Mouse (Mus musculus) heart, adult 18-20 months (tissue): Measurements from ENCODE around the gene Flrt1. TPM values are rescaled to one million over a fixed set of nuclear protein-coding genes. Genes with fewer than 3 reads are reported as not detected.

ENCODE experiments used
- total RNA-seq, 2 experiments: library from RNA; stranded (reverse); gene quantifications; 2 replicates each; pipeline ENCODE4 v1.2.3; 2021

The Flrt1 gene
- total RNA-seq, 2 experiments from 2014 or later = 0.82 to 1.4 TPM

Other genes starting within 250 kb of the Flrt1 start
- gene Ccdc88b, start 247.5 kb downstream of the Flrt1 start, total RNA-seq = 1 to 10 TPM in 1 of 2 experiments, under 1 TPM in 1; 0.79 to 2.2 TPM
- gene Trmt112, start 196.0 kb downstream of the Flrt1 start, total RNA-seq = 10 to 100 TPM; 37.7 to 39.3 TPM
- gene Prdx5, start 195.6 kb downstream of the Flrt1 start, total RNA-seq = 100 to 1,000 TPM; 763 to 838 TPM
- gene Esrra, start 183.9 kb downstream of the Flrt1 start, total RNA-seq = 100 to 1,000 TPM; 150 to 178 TPM
- gene Catsperz, start 180.3 kb downstream of the Flrt1 start, total RNA-seq = not detected
- not detected for gene Kcnk4, start 171.2 kb downstream of the Flrt1 start, total RNA-seq
- gene Bad, start 163.9 kb downstream of the Flrt1 start, total RNA-seq = 10 to 100 TPM; 21.1 to 22.4 TPM
- 10 to 100 TPM; 32.4 to 33.0 TPM for gene Gpr137, start 163.2 kb downstream of the Flrt1 start, total RNA-seq
- gene Ppp1r14b, start 130.8 kb downstream of the Flrt1 start, total RNA-seq = 10 to 100 TPM; 78.3 to 95.2 TPM
- gene Plcb3, start 129.3 kb downstream of the Flrt1 start, total RNA-seq = 10 to 100 TPM; 14.7 TPM
- gene Fkbp2, start 125.2 kb downstream of the Flrt1 start, total RNA-seq = 10 to 100 TPM; 18.9 to 19.1 TPM
- 100 to 1,000 TPM; 462 to 481 TPM for gene Vegfb, start 118.1 kb downstream of the Flrt1 start, total RNA-seq
- gene Dnajc4, start 113.2 kb downstream of the Flrt1 start, total RNA-seq = 10 to 100 TPM; 54.6 to 55.1 TPM
- 10 to 100 TPM; 23.7 to 25.4 TPM for gene Nudt22, start 109.6 kb downstream of the Flrt1 start, total RNA-seq
- gene Trpt1, start 109.6 kb downstream of the Flrt1 start, total RNA-seq = 10 to 100 TPM; 22.4 to 26.4 TPM
- 1 to 10 TPM; 4.4 to 6.0 TPM for gene Fermt3, start 86.3 kb downstream of the Flrt1 start, total RNA-seq
- gene Stip1, start 65.8 kb downstream of the Flrt1 start, total RNA-seq = 100 to 1,000 TPM; 137 to 160 TPM
- 100 to 1,000 TPM; 303 to 332 TPM for gene Macrod1, start 48.9 kb downstream of the Flrt1 start, total RNA-seq
- 10 to 100 TPM; 73.8 to 78.7 TPM for gene Otub1, start 100.6 kb upstream of the Flrt1 start, total RNA-seq
- gene Cox8a, start 111.9 kb upstream of the Flrt1 start, total RNA-seq = 100 to 1,000 TPM; 344 to 429 TPM
- gene Naa40, start 135.5 kb upstream of the Flrt1 start, total RNA-seq = 10 to 100 TPM; 14.2 to 14.9 TPM
- 1 to 10 TPM; 4.0 to 6.5 TPM for gene Rcor2, start 161.6 kb upstream of the Flrt1 start, total RNA-seq
- 10 to 100 TPM; 43.3 to 49.9 TPM for gene Mark2, start 236.1 kb upstream of the Flrt1 start, total RNA-seq